Mouse (Mus musculus) midbrain, embryonic 11.5 days (tissue): ENCODE data around the gene Gm12184. TPM values are rescaled to one million over a fixed set of nuclear protein-coding genes. Genes with fewer than 3 reads are reported as not detected.

Experiments
- ATAC-seq: fragments of 200-750 bp; cut with Nextera tagmentation; 2 replicates; pipeline ENCODE4 v1.8.0; 2017; ENCODE audit warnings: moderate TSS enrichment, moderate library complexity; ENCODE audit not compliant: low FRiP score
- DNase-seq: peaks from one replicate; pipeline ENCODE4 v3.0.0; 2015; ENCODE audit warnings: low spot score; ENCODE audit errors: missing footprints
- H3K27ac ChIP-seq: fragments of 300-500 bp; sonication (generic); 2 replicates; pipeline ENCODE4 v1.5.1; 2014; ENCODE audit warnings: low read depth, low read length
- H3K27me3 ChIP-seq: fragments of 300-500 bp; sonication (generic); 2 replicates; pipeline ENCODE4 v1.6.1; 2014; ENCODE audit warnings: mild to moderate bottlenecking, low read length, moderate library complexity, mixed read lengths; ENCODE audit not compliant: control insufficient read depth, insufficient read depth
- H3K36me3 ChIP-seq: fragments of 300-500 bp; sonication (generic); 2 replicates; pipeline ENCODE4 v1.6.1; 2014; ENCODE audit warnings: mild to moderate bottlenecking, low read length, moderate library complexity, mixed read lengths; ENCODE audit not compliant: control insufficient read depth, insufficient read depth
- H3K4me1 ChIP-seq: fragments of 300-500 bp; sonication (generic); 2 replicates; pipeline ENCODE4 v1.6.1; 2014; ENCODE audit warnings: low read length; ENCODE audit not compliant: control insufficient read depth, insufficient read depth
- H3K4me2 ChIP-seq: fragments of 300-500 bp; sonication (generic); 2 replicates; pipeline ENCODE4 v1.6.1; 2014; ENCODE audit warnings: mild to moderate bottlenecking, moderate library complexity
- H3K4me3 ChIP-seq: fragments of 300-500 bp; sonication (generic); 2 replicates; pipeline ENCODE4 v1.5.1; 2014; ENCODE audit warnings: low read depth, low read length
- H3K9ac ChIP-seq: fragments of 300-500 bp; sonication (generic); 2 replicates; pipeline ENCODE4 v1.6.1; 2014; ENCODE audit warnings: low read length
- H3K9me3 ChIP-seq: fragments of 300-500 bp; sonication (generic); 2 replicates; pipeline ENCODE4 v1.6.1; 2016; ENCODE audit warnings: low read length; ENCODE audit not compliant: control insufficient read depth
- WGBS: fragments of 180-500 bp; shearing (Covaris S2); extraction: QIAGEN DNeasy Blood & Tissue Kit; methylation state at CpG from one replicate; pipeline ENCODE4 v1.1.7; 2014; 5-methylcytosine and 5-hydroxymethylcytosine counted together
- polyA plus RNA-seq: library from polyadenylated mRNA; unstranded; fragments of >200 nt; fragmentation: Nextera tagmentation; extraction: Ambion mirVana; gene quantifications from 2 replicates; pipeline ENCODE4 v1.2.1, GENCODE M21; 2014

Gene Gm12184
- polyA plus RNA-seq, 1 experiment from 2014 or later = 11.5 TPM

GRCm38 (mm10) chr11:48869380-48870110, 43.1 kb upstream of the Gm12184 start:
- no peak overlapping the region for H3K4me3 ChIP-seq
- H3K9ac ChIP-seq = no peak overlapping the region
- ATAC-seq = no peak

DNA sequence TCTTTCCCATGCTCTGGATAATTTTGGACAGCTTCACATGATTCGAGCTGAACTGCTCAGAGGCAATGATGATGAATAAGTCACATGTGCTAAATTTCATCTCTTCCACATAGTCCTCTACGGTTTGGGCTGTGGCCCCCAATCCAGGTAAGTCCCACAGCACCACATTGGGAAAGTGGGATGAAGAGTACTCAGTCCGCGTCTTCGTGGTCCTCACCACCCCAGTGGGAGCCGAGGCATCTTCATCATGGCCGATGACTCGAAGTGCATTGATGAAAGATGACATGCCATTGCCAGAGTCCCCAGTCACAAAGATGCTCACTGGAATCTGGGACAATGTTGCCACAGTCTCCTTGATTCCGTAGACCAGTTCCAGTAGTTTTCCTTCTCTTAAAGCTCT, 40.0 kb upstream of the Gm12184 start:
- Histone ChIP-seq H3K9ac (no peak overlapping the region), H3K4me3 (no peak overlapping the region), H3K9me3 (no peaks in the 10 kb centered on the region), H3K36me3 (no peaks in the 10 kb centered on the region), H3K27me3 (no peaks in the 10 kb centered on the region; the same call in 1 of the 2 replicates), H3K4me1 (peaks cover 2% of the 10 kb centered on the region; the same call in 1 of the 2 replicates), H3K27ac (no peak overlapping the region), H3K4me2 (no peak overlapping the region)
- ATAC-seq = no peak
- WGBS = 92% methylated on average over 9 of the region's 9 CpGs
- DNase-seq = no peak

More at GRCm38 (mm10) chr11:48869380-48870110, 43.1 kb upstream of the Gm12184 start:
- peaks cover 7% of the 10 kb centered on the region for H3K4me1 ChIP-seq
- no peaks in the 10 kb centered on the region for H3K9me3 ChIP-seq
- WGBS = 82% methylated on average over 7 of the region's 7 CpGs
- H3K36me3 ChIP-seq = no peaks in the 10 kb centered on the region
- H3K27ac ChIP-seq = no peak overlapping the region
- H3K4me2 ChIP-seq = no peak overlapping the region
- H3K27me3 ChIP-seq = no peaks in the 10 kb centered on the region; the same call in 1 of the 2 replicates
- no peak for DNase-seq

GRCm38 (mm10) chr11:48863808-48864207, 37.4 kb upstream of the Gm12184 start:
- no peak overlapping the region for H3K4me2 ChIP-seq
- H3K27ac ChIP-seq = no peak overlapping the region
- H3K36me3 ChIP-seq = no peaks in the 10 kb centered on the region
- H3K9me3 ChIP-seq = no peaks in the 10 kb centered on the region
- H3K4me1 ChIP-seq = no peaks in the 10 kb centered on the region; the same call in 1 of the 2 replicates
- H3K27me3 ChIP-seq = no peaks in the 10 kb centered on the region; the same call in 1 of the 2 replicates
- WGBS = 92% methylated on average over 3 of the region's 3 CpGs
- ATAC-seq = no peak
- DNase-seq = no peak
- H3K4me3 ChIP-seq = no peak overlapping the region
- no peak overlapping the region for H3K9ac ChIP-seq

GRCm38 (mm10) chr11:48862784-48863319, 36.4 kb upstream of the Gm12184 start:
- Histone ChIP-seq H3K36me3 (no peaks in the 10 kb centered on the region), H3K27ac (no peak overlapping the region), H3K9ac (no peak overlapping the region), H3K4me1 (peaks cover 3% of the 10 kb centered on the region), H3K9me3 (no peaks in the 10 kb centered on the region), H3K27me3 (no peaks in the 10 kb centered on the region; the same call in none of the 2 replicates), H3K4me3 (no peak overlapping the region), H3K4me2 (no peak overlapping the region)
- WGBS = 78% methylated on average over 1 of the region's 1 CpGs
- no peak for ATAC-seq
- DNase-seq = peak; percentile 53

GRCm38 (mm10) chr11:48859014-48859413, 32.6 kb upstream of the Gm12184 start:
- DNase-seq = peak; percentile 98
- H3K36me3 ChIP-seq = no peaks in the 10 kb centered on the region
- no peak overlapping the region; the same call in 1 of the 2 replicates for H3K4me3 ChIP-seq

GRCm38 (mm10) chr11:48853474-48854180, 27.2 kb upstream of the Gm12184 start:
- Histone ChIP-seq H3K4me1 (peaks cover 4% of the 10 kb centered on the region), H3K27me3 (no peaks in the 10 kb centered on the region; the same call in 1 of the 2 replicates), H3K9ac (peak overlapping the region; percentile 52), H3K27ac (no peak overlapping the region), H3K9me3 (no peaks in the 10 kb centered on the region), H3K36me3 (no peaks in the 10 kb centered on the region), H3K4me2 (peak overlapping the region; percentile 87), H3K4me3 (peak overlapping the region; percentile 51)
- under 1% methylated on average over 31 of the region's 31 CpGs for WGBS
- peak; percentile 99 for DNase-seq
- peak; percentile 79 for ATAC-seq

More at GRCm38 (mm10) chr11:48859014-48859413, 32.6 kb upstream of the Gm12184 start:
- Histone ChIP-seq H3K4me2 (peak overlapping the region; percentile 45), H3K27ac (no peak overlapping the region), H3K9ac (no peak overlapping the region), H3K27me3 (no peaks in the 10 kb centered on the region; the same call in none of the 2 replicates), H3K9me3 (no peaks in the 10 kb centered on the region), H3K4me1 (peaks cover 6% of the 10 kb centered on the region)
- under 1% methylated on average over 6 of the region's 6 CpGs for WGBS
- no peak for ATAC-seq

DNA sequence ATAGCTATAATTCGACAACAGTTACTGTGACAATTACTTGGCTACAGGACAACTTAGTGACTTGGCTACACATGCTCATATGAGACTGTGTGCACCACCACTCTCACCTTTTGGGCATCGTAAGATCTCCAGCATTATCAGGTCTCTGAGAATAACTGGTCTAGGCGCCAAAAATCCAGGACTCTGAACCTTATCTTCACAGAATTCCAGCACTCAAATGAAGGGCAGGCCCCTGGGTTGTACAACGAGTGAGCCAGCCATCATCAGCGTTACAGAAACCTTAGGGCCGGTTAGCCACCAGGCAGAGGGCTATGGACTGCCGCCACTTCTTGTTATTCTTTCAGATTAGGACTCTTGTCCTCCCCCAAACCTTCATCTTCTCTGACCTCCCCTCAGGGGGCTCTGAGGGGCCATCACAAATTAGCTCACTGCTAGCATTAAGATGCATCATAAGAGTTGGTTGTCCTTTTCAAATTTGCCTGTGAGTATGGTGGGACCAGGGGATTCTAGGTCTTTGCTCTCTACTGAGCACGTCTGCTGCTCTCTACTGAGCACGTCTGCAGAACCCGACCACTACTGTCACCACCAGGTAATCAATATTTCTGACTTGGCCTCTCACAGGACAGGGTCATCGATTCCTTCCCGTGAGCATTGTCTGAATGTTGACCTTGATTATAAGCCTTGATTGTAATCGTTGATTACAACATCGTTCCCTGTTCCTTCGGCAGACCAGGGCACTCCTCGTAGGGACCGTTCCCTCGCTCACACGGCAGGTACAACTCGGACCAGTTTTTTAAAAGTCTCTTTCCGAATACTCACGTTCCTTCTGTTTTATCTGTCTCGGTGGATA, 26.4 kb upstream of the Gm12184 start:
- peak overlapping the region; percentile 51 for H3K4me3 ChIP-seq
- peaks cover 3% of the 10 kb centered on the region; the same call in 1 of the 2 replicates for H3K4me1 ChIP-seq
- ATAC-seq (peak; percentile 47), DNase-seq (no peak)
- H3K27ac ChIP-seq = no peak overlapping the region
- 8% methylated on average over 23 of the region's 23 CpGs for WGBS
- H3K36me3 ChIP-seq = no peaks in the 10 kb centered on the region
- peak overlapping the region; percentile 52 for H3K9ac ChIP-seq
- no peaks in the 10 kb centered on the region for H3K9me3 ChIP-seq
- peak overlapping the region; percentile 87 for H3K4me2 ChIP-seq
- H3K27me3 ChIP-seq = no peaks in the 10 kb centered on the region

GRCm38 (mm10) chr11:48852190-48852589, 25.7 kb upstream of the Gm12184 start:
- H3K4me1 ChIP-seq = peaks cover 3% of the 10 kb centered on the region; the same call in 1 of the 2 replicates
- H3K36me3 ChIP-seq = no peaks in the 10 kb centered on the region
- H3K27ac ChIP-seq = no peak overlapping the region
- H3K27me3 ChIP-seq = no peaks in the 10 kb centered on the region
- no peak overlapping the region for H3K4me2 ChIP-seq
- no peak overlapping the region for H3K4me3 ChIP-seq
- H3K9me3 ChIP-seq = no peaks in the 10 kb centered on the region
- ATAC-seq (no peak), DNase-seq (no peak)
- WGBS = 75% methylated on average over 4 of the region's 4 CpGs
- no peak overlapping the region for H3K9ac ChIP-seq
